Mouse (Mus musculus) small intestine, adult 2 months (tissue): ENCODE measurements around the gene Pi4ka. TPM values are rescaled to one million over a fixed set of nuclear protein-coding genes. Genes with fewer than 3 reads are reported as not detected.
A peak's percentile ranks its signal among the peaks of the same experiment; 100 is the strongest.

Experiments used
- H3K27ac ChIP-seq: fragments of 200-500 bp; 2 replicates; pipeline ENCODE4 v1.5.1; 2012; ENCODE audit warnings: low read depth, low read length, control low read depth, inconsistent platforms; ENCODE audit not compliant: insufficient read depth
- H3K27me3 ChIP-seq: fragments of 200-500 bp; 2 replicates; pipeline ENCODE4 v1.6.1; 2012; ENCODE audit warnings: mild to moderate bottlenecking, moderate library complexity, low read length, inconsistent platforms; ENCODE audit not compliant: control insufficient read depth, insufficient read depth
- H3K36me3 ChIP-seq: fragments of 200-500 bp; 2 replicates; pipeline ENCODE4 v1.6.1; 2012; ENCODE audit warnings: mild to moderate bottlenecking, low read length, control low read depth, inconsistent platforms; ENCODE audit not compliant: control insufficient read depth, insufficient read depth
- H3K4me1 ChIP-seq: fragments of 200-500 bp; 2 replicates; pipeline ENCODE4 v1.6.1; 2012; ENCODE audit warnings: low read length, inconsistent platforms, mixed read lengths; ENCODE audit not compliant: control insufficient read depth, insufficient read depth, insufficient read length
- H3K4me3 ChIP-seq: fragments of 200-500 bp; 2 replicates; pipeline ENCODE4 v1.5.1; 2012; ENCODE audit warnings: low read depth, mild to moderate bottlenecking, control low read depth, inconsistent platforms, low read length, moderate library complexity
- CTCF ChIP-seq: fragments of 200-500 bp; IDR thresholded peaks from 2 replicates; pipeline ENCODE4 v1.5.1; 2012; ENCODE audit warnings: low read depth, mild to moderate bottlenecking, control low read depth, inconsistent platforms, low read length, moderate library complexity, mixed read lengths; ENCODE audit not compliant: insufficient replicate concordance, insufficient read length; ENCODE audit errors: extremely low read depth
- POLR2A ChIP-seq: fragments of 200-500 bp; IDR thresholded peaks from 2 replicates; pipeline ENCODE4 v1.6.1; 2012; ENCODE audit warnings: low read depth, mild to moderate bottlenecking, control low read depth, inconsistent platforms, low read length, moderate library complexity
- WGBS: fragments of 180-500 bp; shearing (Covaris S2); methylation state at CpG from one replicate; pipeline ENCODE4 v1.1.7; 2018; 5-methylcytosine and 5-hydroxymethylcytosine counted together
- polyA plus RNA-seq: library from polyadenylated mRNA; depleted of rRNA; stranded (reverse); fragments of >200 nt; gene quantifications from 2 replicates; pipeline ENCODE4 v1.2.3, GENCODE M21; 2012; rRNA removed

The Pi4ka gene
- polyA plus RNA-seq = 19.2 and 56.9 TPM in 2 replicates

GRCm38 (mm10) chr16:17405736-17406443, at the start of gene Pi4ka, which contains the start of gene Snap29:
TSS of gene Pi4ka (minus strand) at chr16:17406314.
TSS of gene Snap29 (plus strand) at chr16:17405986.
- Histone ChIP-seq H3K27me3 (no peaks in the 10 kb centered on the region), H3K4me3 (peak within 1 kb of the TSS; percentile 90), H3K27ac (peak within 1 kb of the TSS; percentile 87), H3K36me3 (no peaks in the 10 kb centered on the region), H3K4me1 (peaks cover 14% of the 10 kb centered on the region; the same call in 1 of the 2 replicates)
- under 1% methylated on average over 58 of the region's 69 CpGs for WGBS
- TF ChIP-seq CTCF (no peak), POLR2A (peak; percentile 84)

- Histone ChIP-seq H3K27me3 (no peaks in the 10 kb centered on the region), H3K36me3 (no peaks in the 10 kb centered on the region), H3K4me1 (peaks cover 5% of the 10 kb centered on the region; the same call in 1 of the 2 replicates), H3K4me3 (peak overlapping the region; percentile 85), H3K27ac (peak overlapping the region; percentile 90)
- no peak for TF ChIP-seq CTCF
- no peak for TF ChIP-seq POLR2A
- under 1% methylated on average over 24 of the region's 24 CpGs for WGBS
Observed at GRCm38 (mm10) chr16:17452373-17452715, 46.2 kb upstream of the Pi4ka start.

- WGBS = under 1% methylated on average over 63 of the region's 63 CpGs
- TF ChIP-seq POLR2A = peak; percentile 81; the same call in 1 of the 2 replicates
- no peak for TF ChIP-seq CTCF
- no peaks in the 10 kb centered on the region for H3K27me3 ChIP-seq
Observed at GRCm38 (mm10) chr16:17451541-17452372, 45.6 kb upstream of the Pi4ka start, which contains the start of gene Crkl. TSS of gene Crkl (plus strand) at chr16:17451987.

GRCm38 (mm10) chr16:17432576-17432975, 26.5 kb upstream of the Pi4ka start:
- H3K27ac ChIP-seq = no peak overlapping the region
- no peaks in the 10 kb centered on the region for H3K4me1 ChIP-seq
- 43% methylated on average over 2 of the region's 2 CpGs for WGBS
- peaks cover 18% of the 10 kb centered on the region for H3K36me3 ChIP-seq
- TF ChIP-seq POLR2A = no peak
- TF ChIP-seq CTCF = no peak
- no peak overlapping the region for H3K4me3 ChIP-seq
- no peaks in the 10 kb centered on the region for H3K27me3 ChIP-seq

More at GRCm38 (mm10) chr16:17451541-17452372, 45.6 kb upstream of the Pi4ka start, which contains the start of gene Crkl:
- peak within 1 kb of the TSS; percentile 85 for H3K4me3 ChIP-seq
- H3K36me3 ChIP-seq = no peaks in the 10 kb centered on the region
- H3K4me1 ChIP-seq = peaks cover 5% of the 10 kb centered on the region; the same call in 1 of the 2 replicates
- H3K27ac ChIP-seq = peak within 1 kb of the TSS; percentile 90

- Histone ChIP-seq H3K4me3 (no peak overlapping the region), H3K27ac (no peak overlapping the region), H3K36me3 (peaks cover 59% of the 10 kb centered on the region), H3K27me3 (no peaks in the 10 kb centered on the region), H3K4me1 (no peaks in the 10 kb centered on the region)
- TF ChIP-seq CTCF (no peak), POLR2A (no peak)
- WGBS = 88% methylated on average over 3 of the region's 3 CpGs
Observed at GRCm38 (mm10) chr16:17423021-17423420, 16.9 kb upstream of the Pi4ka start.

- WGBS = 22% methylated on average over 4 of the region's 4 CpGs
- no peak for TF ChIP-seq CTCF
- TF ChIP-seq POLR2A = no peak
Observed at GRCm38 (mm10) chr16:17410209-17410608, 4.1 kb upstream of the Pi4ka start.

More at GRCm38 (mm10) chr16:17410209-17410608, 4.1 kb upstream of the Pi4ka start:
- Histone ChIP-seq H3K4me3 (no peak overlapping the region), H3K27me3 (no peaks in the 10 kb centered on the region), H3K4me1 (peaks cover 12% of the 10 kb centered on the region; the same call in 1 of the 2 replicates), H3K36me3 (no peaks in the 10 kb centered on the region), H3K27ac (no peak overlapping the region)
